Mouse (Mus musculus): ENCODE results near the gene Lmbrd1. TPM values are rescaled to one million over a fixed set of nuclear protein-coding genes. Genes with fewer than 3 reads are reported as not detected.

Gene Lmbrd1
- polyA plus RNA-seq, 1 experiment from 2014 or later = 28.0 TPM

GRCm38 (mm10) chr1:24700241-24700640, 21.8 kb downstream of the Lmbrd1 start:
- TF ChIP-seq EP300 (IDR thresholded peaks at IDR 0.05; ENCODE audit: low read depth) (no peak), CTCF (IDR thresholded peaks at IDR 0.05; ENCODE audit: low read depth) (no peak)
- H3K9ac ChIP-seq (replicated peaks) = no peak overlapping the region
- no peaks in the 10 kb centered on the region for H3K27me3 ChIP-seq (ENCODE audit: insufficient read depth, low read length)
- H3K4me2 ChIP-seq (ENCODE audit: low read depth, low read length) = no peak overlapping the region
- H3K4me3 ChIP-seq (ENCODE audit: low read depth, low read length) = no peak overlapping the region
- peak; percentile 75 for ATAC-seq
- H3K27ac ChIP-seq (ENCODE audit: low read depth) = no peak overlapping the region; the same call in 1 of the 2 replicates
- WGBS (ENCODE audit: insufficient replicate concordance) = 55% methylated on average over 5 of the region's 5 CpGs
- H3K4me1 ChIP-seq (ENCODE audit: insufficient read depth) = peaks cover 12% of the 10 kb centered on the region
- no peak for DNase-seq
- no peaks in the 10 kb centered on the region for H3K9me3 ChIP-seq (ENCODE audit: low read length)
- no peaks in the 10 kb centered on the region; the same call in 1 of the 2 replicates for H3K36me3 ChIP-seq (replicated peaks; ENCODE audit: insufficient read depth, low read length)

- peaks cover 12% of the 10 kb centered on the region for H3K4me1 ChIP-seq (ENCODE audit: insufficient read depth)
- DNase-seq (no peak), ATAC-seq (no peak)
- H3K36me3 ChIP-seq (replicated peaks; ENCODE audit: insufficient read depth, low read length) = peaks cover 10% of the 10 kb centered on the region; the same call in 1 of the 2 replicates
- TF ChIP-seq CTCF (IDR thresholded peaks at IDR 0.05; ENCODE audit: low read depth) = no peak
- no peak for TF ChIP-seq EP300 (IDR thresholded peaks at IDR 0.05; ENCODE audit: low read depth)
- H3K27ac ChIP-seq (ENCODE audit: low read depth) = no peak overlapping the region
- no peak overlapping the region for H3K4me2 ChIP-seq (ENCODE audit: low read depth, low read length)
- no peak overlapping the region for H3K4me3 ChIP-seq (ENCODE audit: low read depth, low read length)
- H3K9ac ChIP-seq (replicated peaks) = no peak overlapping the region
- 58% methylated on average over 6 of the region's 6 CpGs for WGBS (ENCODE audit: insufficient replicate concordance)
- H3K9me3 ChIP-seq (ENCODE audit: low read length) = no peaks in the 10 kb centered on the region
- no peaks in the 10 kb centered on the region for H3K27me3 ChIP-seq (ENCODE audit: insufficient read depth, low read length)
Measured at GRCm38 (mm10) chr1:24703821-24704220, 25.4 kb downstream of the Lmbrd1 start.

- Histone ChIP-seq H3K4me3 (ENCODE audit: low read depth, low read length) (no peak overlapping the region), H3K36me3 (replicated peaks; ENCODE audit: insufficient read depth, low read length) (peaks cover 29% of the 10 kb centered on the region), H3K27ac (ENCODE audit: low read depth) (no peak overlapping the region), H3K9me3 (ENCODE audit: low read length) (peaks cover 2% of the 10 kb centered on the region; the same call in 1 of the 2 replicates), H3K27me3 (ENCODE audit: insufficient read depth, low read length) (no peaks in the 10 kb centered on the region), H3K9ac (replicated peaks) (no peak overlapping the region), H3K4me2 (ENCODE audit: low read depth, low read length) (no peak overlapping the region), H3K4me1 (ENCODE audit: insufficient read depth) (no peaks in the 10 kb centered on the region)
- DNase-seq (no peak), ATAC-seq (no peak)
- WGBS (ENCODE audit: insufficient replicate concordance) = 88% methylated on average over 4 of the region's 4 CpGs
- TF ChIP-seq EP300 (IDR thresholded peaks at IDR 0.05; ENCODE audit: low read depth) (no peak), CTCF (IDR thresholded peaks at IDR 0.05; ENCODE audit: low read depth) (no peak)
Measured at GRCm38 (mm10) chr1:24716301-24716700, 37.9 kb downstream of the Lmbrd1 start.

GRCm38 (mm10) chr1:24719621-24720020, 41.2 kb downstream of the Lmbrd1 start:
- DNase-seq (no peak), ATAC-seq (no peak)
- no peak; the same call in none of the 2 replicates for TF ChIP-seq CTCF (IDR thresholded peaks at IDR 0.05; ENCODE audit: low read depth)
- no peak for TF ChIP-seq EP300 (IDR thresholded peaks at IDR 0.05; ENCODE audit: low read depth)
- Histone ChIP-seq H3K4me2 (ENCODE audit: low read depth, low read length) (no peak overlapping the region), H3K9ac (replicated peaks) (no peak overlapping the region), H3K4me1 (ENCODE audit: insufficient read depth) (no peaks in the 10 kb centered on the region), H3K4me3 (ENCODE audit: low read depth, low read length) (no peak overlapping the region), H3K27me3 (ENCODE audit: insufficient read depth, low read length) (no peaks in the 10 kb centered on the region), H3K27ac (ENCODE audit: low read depth) (no peak overlapping the region), H3K36me3 (replicated peaks; ENCODE audit: insufficient read depth, low read length) (peaks cover 18% of the 10 kb centered on the region), H3K9me3 (ENCODE audit: low read length) (peaks cover 2% of the 10 kb centered on the region; the same call in 1 of the 2 replicates)
- 60% methylated on average over 3 of the region's 3 CpGs for WGBS (ENCODE audit: insufficient replicate concordance)

- Histone ChIP-seq H3K4me1 (ENCODE audit: insufficient read depth) (no peaks in the 10 kb centered on the region), H3K27me3 (ENCODE audit: insufficient read depth, low read length) (no peaks in the 10 kb centered on the region), H3K36me3 (replicated peaks; ENCODE audit: insufficient read depth, low read length) (peaks cover 13% of the 10 kb centered on the region), H3K9ac (replicated peaks) (no peak overlapping the region), H3K4me3 (ENCODE audit: low read depth, low read length) (no peak overlapping the region), H3K27ac (ENCODE audit: low read depth) (no peak overlapping the region), H3K4me2 (ENCODE audit: low read depth, low read length) (no peak overlapping the region), H3K9me3 (ENCODE audit: low read length) (peaks cover 2% of the 10 kb centered on the region; the same call in 1 of the 2 replicates)
- 83% methylated on average over 1 of the region's 1 CpGs for WGBS (ENCODE audit: insufficient replicate concordance)
- ATAC-seq (no peak), DNase-seq (no peak)
- no peak for TF ChIP-seq CTCF (IDR thresholded peaks at IDR 0.05; ENCODE audit: low read depth)
- no peak for TF ChIP-seq EP300 (IDR thresholded peaks at IDR 0.05; ENCODE audit: low read depth)
Measured at GRCm38 (mm10) chr1:24720209-24720608, 41.8 kb downstream of the Lmbrd1 start.

- Histone ChIP-seq H3K9me3 (ENCODE audit: low read length) (no peaks in the 10 kb centered on the region), H3K4me3 (ENCODE audit: low read depth, low read length) (no peak overlapping the region), H3K4me2 (ENCODE audit: low read depth, low read length) (no peak overlapping the region), H3K36me3 (replicated peaks; ENCODE audit: insufficient read depth, low read length) (peaks cover 39% of the 10 kb centered on the region), H3K27me3 (ENCODE audit: insufficient read depth, low read length) (no peaks in the 10 kb centered on the region), H3K9ac (replicated peaks) (no peak overlapping the region), H3K27ac (ENCODE audit: low read depth) (no peak overlapping the region), H3K4me1 (ENCODE audit: insufficient read depth) (no peaks in the 10 kb centered on the region)
- TF ChIP-seq EP300 (IDR thresholded peaks at IDR 0.05; ENCODE audit: low read depth) (no peak), CTCF (IDR thresholded peaks at IDR 0.05; ENCODE audit: low read depth) (no peak)
- ATAC-seq (no peak), DNase-seq (no peak)
- 91% methylated on average over 11 of the region's 11 CpGs for WGBS (ENCODE audit: insufficient replicate concordance)
Measured at GRCm38 (mm10) chr1:24729784-24730183, 51.4 kb downstream of the Lmbrd1 start.

- Histone ChIP-seq H3K9me3 (ENCODE audit: low read length) (no peaks in the 10 kb centered on the region), H3K27ac (ENCODE audit: low read depth) (no peak overlapping the region), H3K27me3 (ENCODE audit: insufficient read depth, low read length) (no peaks in the 10 kb centered on the region), H3K4me3 (ENCODE audit: low read depth, low read length) (no peak overlapping the region), H3K4me1 (ENCODE audit: insufficient read depth) (no peaks in the 10 kb centered on the region), H3K36me3 (replicated peaks; ENCODE audit: insufficient read depth, low read length) (peaks cover 39% of the 10 kb centered on the region), H3K4me2 (ENCODE audit: low read depth, low read length) (no peak overlapping the region), H3K9ac (replicated peaks) (no peak overlapping the region)
- WGBS (ENCODE audit: insufficient replicate concordance) = 86% methylated on average over 3 of the region's 3 CpGs
- no peak for TF ChIP-seq EP300 (IDR thresholded peaks at IDR 0.05; ENCODE audit: low read depth)
- TF ChIP-seq CTCF (IDR thresholded peaks at IDR 0.05; ENCODE audit: low read depth) = no peak
- ATAC-seq (no peak), DNase-seq (no peak)
Measured at GRCm38 (mm10) chr1:24732286-24732685, 53.9 kb downstream of the Lmbrd1 start.
